In genomic region chr3:9580952-9581798, GRCm38 (mm10) we compare ENCODE assay signal across 12 mouse cellular contexts. TPM values are rescaled to one million over a fixed set of nuclear protein-coding genes. Genes with fewer than 3 reads are reported as not detected.
A peak's percentile ranks its signal among the peaks of the same experiment; 100 is the strongest.
DNase-seq lines count a peak whose midpoint lies in the region; ATAC-seq and TF ChIP-seq lines count a peak whose summit lies in the region.
"Had no signal": no experiment of that assay in that cellular context is flagged by ENCODE, and none has a peak within 500 bp of the region (broad histone marks: within the 10 kb centered on the region; RNA-seq: fewer than 3 reads in every experiment).

No protein-coding gene starts in this region.

- H3K27ac ChIP-seq in kidney, postnatal 0 days = 0 out of 2 replicates have a peak overlapping the region, but pooled peaks have one; percentile 36
- H3K27ac ChIP-seq in liver, embryonic 13.5 days = peak overlapping the region; percentile 95
- no peak overlapping the region for H3K27ac ChIP-seq in stomach, embryonic 14.5 days (ENCODE audit: low read length)
- H3K27ac ChIP-seq: forebrain, embryonic 12.5 days; limb, embryonic 12.5 days had no signal

- no peak overlapping the region for H3K9ac ChIP-seq in kidney, postnatal 0 days (ENCODE audit: low read depth, low read length)
- H3K9ac ChIP-seq in liver, embryonic 13.5 days = peak overlapping the region; percentile 58
- H3K9ac ChIP-seq in stomach, embryonic 14.5 days (replicated peaks; ENCODE audit: low read depth, low read length) = no peak overlapping the region
- H3K9ac ChIP-seq: forebrain, embryonic 12.5 days; limb, embryonic 12.5 days had no signal

- DNase-seq in kidney, postnatal 0 days (ENCODE audit: low spot score) = peak; percentile 75
- no peak for DNase-seq in kidney, adult 18-20 months
- peak; percentile 76 for DNase-seq in liver, embryonic 13.5 days
- DNase-seq in left cerebral cortex, postnatal 25 days (ENCODE audit: low spot score in 2 of 2) = no peak
- DNase-seq in adrenal gland, adult 18-20 months (ENCODE audit: low spot score in 2 of 2) = no peak
- DNase-seq: adrenal gland, adult 8-10 months; cerebellum, postnatal 10 days; kidney, postnatal 25 days had no signal

- WGBS in kidney, postnatal 0 days = 80% methylated on average over 14 of the region's 14 CpGs
- WGBS in liver, embryonic 13.5 days (ENCODE audit: insufficient replicate concordance) = 41% methylated on average over 14 of the region's 14 CpGs
- WGBS in stomach, embryonic 14.5 days = 74% methylated on average over 14 of the region's 14 CpGs

- no peak for ATAC-seq in kidney, postnatal 0 days (replicated peaks; ENCODE audit: low FRiP score, low read depth)
- peak; percentile 94 for ATAC-seq in liver, embryonic 13.5 days (ENCODE audit: low read depth)
- peak; percentile 66; the same call in 1 of the 2 replicates for ATAC-seq in stomach, embryonic 14.5 days (ENCODE audit: insufficient number of reproducible peaks, insufficient read depth, low FRiP score, low read depth)

- peaks cover 16% of the 10 kb centered on the region; the same call in 1 of the 2 replicates for H3K4me1 ChIP-seq in kidney, postnatal 0 days (replicated peaks; ENCODE audit: insufficient read depth, low read length)
- H3K4me1 ChIP-seq in erythroblast, embryonic 14.5 days (ENCODE audit: control insufficient read depth) = peaks cover 76% of the 10 kb centered on the region
- H3K4me1 ChIP-seq in liver, embryonic 13.5 days (replicated peaks) = peaks cover 85% of the 10 kb centered on the region
- peaks cover 15% of the 10 kb centered on the region for H3K4me1 ChIP-seq in stomach, embryonic 14.5 days (ENCODE audit: control insufficient read depth, insufficient read depth, low read length)

- no peaks in the 10 kb centered on the region for H3K27me3 ChIP-seq in kidney, postnatal 0 days (ENCODE audit: insufficient read depth, low read length)
- no peaks in the 10 kb centered on the region for H3K27me3 ChIP-seq in erythroblast, embryonic 14.5 days (ENCODE audit: control insufficient read depth)
- no peaks in the 10 kb centered on the region for H3K27me3 ChIP-seq in liver, embryonic 13.5 days
- no peaks in the 10 kb centered on the region for H3K27me3 ChIP-seq in stomach, embryonic 14.5 days (ENCODE audit: control insufficient read depth, insufficient read depth, low read length)
- H3K27me3 ChIP-seq: forebrain, embryonic 12.5 days; limb, embryonic 12.5 days had no signal

- H3K4me3 ChIP-seq in kidney, postnatal 0 days (replicated peaks; ENCODE audit: low read depth, low read length) = no peak overlapping the region
- H3K4me3 ChIP-seq in erythroblast, embryonic 14.5 days (replicated peaks) = peak overlapping the region; percentile 46
- peak overlapping the region; percentile 25 for H3K4me3 ChIP-seq in liver, embryonic 13.5 days (replicated peaks)
- H3K4me3 ChIP-seq in stomach, embryonic 14.5 days (ENCODE audit: low read depth, low read length) = no peak overlapping the region
- H3K4me3 ChIP-seq: forebrain, embryonic 12.5 days; limb, embryonic 12.5 days had no signal

- H3K9me3 ChIP-seq in kidney, postnatal 0 days (replicated peaks; ENCODE audit: low read length) = no peaks in the 10 kb centered on the region
- no peaks in the 10 kb centered on the region for H3K9me3 ChIP-seq in erythroblast, embryonic 14.5 days (ENCODE audit: control insufficient read depth, low read length)
- no peaks in the 10 kb centered on the region for H3K9me3 ChIP-seq in liver, embryonic 13.5 days (replicated peaks)
- H3K9me3 ChIP-seq in stomach, embryonic 14.5 days (ENCODE audit: control insufficient read depth, low read depth, low read length) = no peaks in the 10 kb centered on the region
- H3K9me3 ChIP-seq: forebrain, embryonic 12.5 days; limb, embryonic 12.5 days had no signal

- H3K4me2 ChIP-seq in kidney, postnatal 0 days (ENCODE audit: low read length) = no peak overlapping the region
- peak overlapping the region; percentile 51 for H3K4me2 ChIP-seq in liver, embryonic 13.5 days
- no peak overlapping the region for H3K4me2 ChIP-seq in stomach, embryonic 14.5 days (replicated peaks; ENCODE audit: low read depth, low read length)
- H3K4me2 ChIP-seq: forebrain, embryonic 12.5 days; limb, embryonic 12.5 days had no signal

- intact Hi-C loops in left cerebral cortex, postnatal 25 days (cut with DNase I) = no loop called here

- TF ChIP-seq CTCF in kidney, postnatal 0 days (IDR thresholded peaks at IDR 0.05; ENCODE audit: low read depth) = no peak

- no peaks in the 10 kb centered on the region for H3K36me3 ChIP-seq in kidney, postnatal 0 days (ENCODE audit: insufficient read depth, low read length)
- H3K36me3 ChIP-seq in erythroblast, embryonic 14.5 days (ENCODE audit: control insufficient read depth) = peaks cover 4% of the 10 kb centered on the region; the same call in 1 of the 2 replicates
- no peaks in the 10 kb centered on the region for H3K36me3 ChIP-seq in liver, embryonic 13.5 days
- no peaks in the 10 kb centered on the region for H3K36me3 ChIP-seq in stomach, embryonic 14.5 days (ENCODE audit: control insufficient read depth, insufficient read depth, low read length)
- H3K36me3 ChIP-seq: forebrain, embryonic 12.5 days; limb, embryonic 12.5 days had no signal

RNA-seq across cellular contexts. Expression of gene Zfp704, which starts 28.7 kb away (rescaled TPM):
- 7.9 and 8.6 TPM in 2 replicates for polyA plus RNA-seq in kidney, postnatal 0 days (2015; fragmentation: Nextera tagmentation; extraction: Ambion mirVana)
- polyA plus RNA-seq in erythroblast, embryonic 14.5 days (2012) = 0.08 and 0.21 TPM in 2 replicates
- 0.98 and 1.2 TPM in 2 replicates for polyA plus RNA-seq in liver, embryonic 13.5 days (2015; fragmentation: Nextera tagmentation; extraction: Ambion mirVana)
- 15.4 and 16.3 TPM in 2 replicates for polyA plus RNA-seq in stomach, embryonic 14.5 days (2014; fragmentation: Nextera tagmentation; extraction: Ambion mirVana)
- 10 to 100 TPM; 28.4 to 31.7 TPM for total RNA-seq in left cerebral cortex, postnatal 25 days (2021)
- 10 to 100 TPM; 10.6 to 12.5 TPM for total RNA-seq in adrenal gland, adult 18-20 months (2021)

Comparison
In these comparisons a context has a peak if more than half of its experiments do, and no peak if none do; other contexts are left out.
1. DNase-seq: peak in kidney, postnatal 0 days (single experiment) and liver, embryonic 13.5 days (single experiment); none in kidney, adult 18-20 months (single experiment), left cerebral cortex, postnatal 25 days (0 of 2) and adrenal gland, adult 18-20 months (0 of 2).
2. H3K4me3 ChIP-seq: peak in erythroblast, embryonic 14.5 days (single experiment) and liver, embryonic 13.5 days (single experiment); none in kidney, postnatal 0 days (single experiment) and stomach, embryonic 14.5 days (single experiment).